In the genomic region with DNA sequence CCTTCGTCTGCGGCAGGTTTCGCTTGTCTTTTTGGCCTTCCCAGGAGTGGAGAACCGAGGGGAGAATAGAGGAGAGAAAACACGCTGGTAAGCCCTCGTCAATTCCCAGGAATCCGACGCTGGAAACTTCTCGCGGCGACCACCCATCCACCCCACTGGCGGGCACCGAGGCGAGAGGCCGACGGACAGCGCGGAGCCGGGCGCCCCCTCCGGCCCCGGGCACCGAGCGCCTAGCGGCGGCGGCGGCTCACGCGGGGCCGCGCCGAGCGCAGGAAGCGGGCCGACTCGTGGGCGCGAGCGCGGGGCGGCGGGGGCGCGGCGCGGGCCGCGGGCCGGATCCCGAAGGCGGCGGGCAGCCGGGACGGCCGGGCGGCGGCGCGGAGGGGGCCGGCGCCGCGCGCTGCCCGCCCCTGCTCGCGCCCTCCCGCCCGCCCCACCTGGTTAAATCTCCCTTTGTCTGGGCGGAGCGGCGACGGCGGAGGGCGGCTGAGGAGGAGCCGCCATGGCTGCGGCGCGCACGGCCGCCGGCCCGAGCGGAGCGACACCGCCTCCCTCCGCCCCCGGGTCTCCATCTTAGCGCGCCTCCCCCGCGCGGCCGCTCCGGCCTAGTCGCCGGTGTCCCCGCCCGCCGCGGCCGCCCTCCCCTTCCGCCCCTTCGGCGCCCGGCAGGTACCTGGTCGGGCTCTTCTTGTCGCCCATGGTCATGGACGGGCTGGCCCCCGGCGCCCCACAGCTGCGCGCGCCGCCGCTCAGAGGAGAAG, we compare ENCODE assay signal across 8 mouse cellular contexts. TPM values are rescaled to one million over a fixed set of nuclear protein-coding genes. Genes with fewer than 3 reads are reported as not detected.
A peak's percentile ranks its signal among the peaks of the same experiment; 100 is the strongest.
DNase-seq lines count a peak whose midpoint lies in the region; ATAC-seq lines count a peak whose summit lies in the region.

No protein-coding gene starts in this region.

- peaks cover 29% of the 10 kb centered on the region for H3K4me1 ChIP-seq in hindbrain, embryonic 14.5 days (replicated peaks; ENCODE audit: control insufficient read depth, insufficient read depth, low read length)

- WGBS in hindbrain, embryonic 14.5 days: under 1% methylated on average over 89 of the region's 117 CpGs

- peak overlapping the region; percentile 91 for H3K4me2 ChIP-seq in hindbrain, embryonic 14.5 days (replicated peaks)

- peak; percentile 55 for DNase-seq in T-cell, adult 2 months (ENCODE audit: low spot score)
- DNase-seq in cerebellum, postnatal 25 days: peak; percentile 85 to 88
- DNase-seq in frontal cortex, postnatal 36 days (ENCODE audit: low spot score in 2 of 2): peak; percentile 51 to 59
- peak; percentile 61 for DNase-seq in hindbrain, embryonic 14.5 days (ENCODE audit: low spot score)
- DNase-seq in left cerebral cortex, adult 18-20 months (ENCODE audit: low spot score in 2 of 2): peak; percentile 53 to 70
- peak; percentile 80 to 90 for DNase-seq in lung, postnatal 4 days
- DNase-seq in retina, postnatal 7 days (ENCODE audit: low read depth, low spot score): peak; percentile 64
- DNase-seq in urinary bladder, adult 18-20 months (ENCODE audit: low spot score in 2 of 2): peak; percentile 65 to 72

- H3K9ac ChIP-seq in hindbrain, embryonic 14.5 days: peak overlapping the region; percentile 96

- no peaks in the 10 kb centered on the region for H3K9me3 ChIP-seq in hindbrain, embryonic 14.5 days (ENCODE audit: control insufficient read depth, low read length)

- H3K4me3 ChIP-seq in hindbrain, embryonic 14.5 days (replicated peaks; ENCODE audit: low read length): peak overlapping the region; percentile 75

- peak overlapping the region; percentile 99 for H3K27ac ChIP-seq in hindbrain, embryonic 14.5 days

- H3K36me3 ChIP-seq in hindbrain, embryonic 14.5 days (replicated peaks; ENCODE audit: control insufficient read depth, insufficient read depth): no peaks in the 10 kb centered on the region

- peaks cover 8% of the 10 kb centered on the region for H3K27me3 ChIP-seq in hindbrain, embryonic 14.5 days (ENCODE audit: control insufficient read depth, insufficient read depth, low read length)

- ATAC-seq in hindbrain, embryonic 14.5 days (ENCODE audit: low FRiP score): peak; percentile 75

RNA-seq across cellular contexts. Expression of gene Rybp, which starts 0.5 kb away (rescaled TPM):
- polyA plus RNA-seq in hindbrain, embryonic 14.5 days (2014; fragmentation: Nextera tagmentation; extraction: Ambion mirVana): 14.5 and 15.5 TPM in 2 replicates
- 10 to 100 TPM; 48.7 to 59.4 TPM for total RNA-seq in left cerebral cortex, adult 18-20 months (2021)

Comparison
In these comparisons a context has a peak if more than half of its experiments do, and no peak if none do; other contexts are left out.
1. Peak in every context shown above with its lines: DNase-seq, ATAC-seq, H3K4me3 ChIP-seq and H3K27ac ChIP-seq.